Mouse (Mus musculus) stomach, postnatal 0 days (tissue): ENCODE measurements at regions not wholly inside any gene's neighbourhood (a gene's known extent, or its start where the extent isn't known, plus 50 kb on each side); places are given as distances from the start of the nearest gene placed in this dataset.

ENCODE experiments used
- CTCF ChIP-seq: IDR thresholded peaks from 2 replicates; pipeline ENCODE4 v1.5.1; 2016; ENCODE audit warnings: antibody characterized with exemption, low read depth, mild to moderate bottlenecking, moderate library complexity
- EP300 ChIP-seq: optimal IDR thresholded peaks from 2 replicates; pipeline ENCODE3; 2016; ENCODE audit warnings: antibody characterized with exemption

DNA sequence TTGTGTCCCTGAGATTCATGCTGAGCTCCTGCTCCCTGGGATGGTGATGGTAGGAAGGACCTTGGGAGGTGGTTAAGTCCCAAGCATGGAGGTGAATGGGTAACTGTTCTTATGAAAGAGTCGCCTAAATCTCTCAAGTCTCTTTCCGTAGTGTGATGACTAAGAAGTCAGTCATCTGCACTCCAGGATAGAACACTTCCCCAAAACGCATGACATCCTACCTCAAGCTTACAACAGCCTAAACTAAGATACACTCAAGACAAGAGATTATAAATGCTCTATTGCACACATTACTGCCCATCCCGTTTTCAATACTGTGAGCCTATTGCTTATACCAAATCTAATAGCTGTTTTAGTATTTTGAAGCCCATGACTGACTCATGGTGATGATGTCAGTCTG is 162.3 kb upstream of the Slc7a11 start:
- TF ChIP-seq CTCF (no peak), EP300 (no peak)
